Mouse (Mus musculus) bone marrow macrophage, adult 2 months (primary cell): ENCODE data around the gene Itm2b.

ENCODE experiments used
- CTCF ChIP-seq: IDR thresholded peaks from 2 replicates; pipeline ENCODE4 v1.5.1; 2012; ENCODE audit warnings: low read depth, mild to moderate bottlenecking, low read length, moderate library complexity
- POLR2A ChIP-seq: IDR thresholded peaks from 2 replicates; pipeline ENCODE4 v1.6.1; 2012; ENCODE audit warnings: mild to moderate bottlenecking, low read depth, low read length, borderline replicate concordance

- TF ChIP-seq CTCF (no peak), POLR2A (no peak)
Observed at GRCm38 (mm10) chr14:73401408-73401807, 16.3 kb upstream of the Itm2b start.
